Mouse (Mus musculus): ENCODE data around the gene Gm13088. TPM values are rescaled to one million over a fixed set of nuclear protein-coding genes. Genes with fewer than 3 reads are reported as not detected.
"Not testable (repeated sequence)": the region's sequence is repeated elsewhere in the genome, so short reads cannot be mapped to it uniquely, and the experiment has no call there.

Gm13088 gene
- not detected in 2 replicates for polyA plus RNA-seq (2016; fragmentation: Nextera tagmentation; extraction: Ambion mirVana)

DNA sequence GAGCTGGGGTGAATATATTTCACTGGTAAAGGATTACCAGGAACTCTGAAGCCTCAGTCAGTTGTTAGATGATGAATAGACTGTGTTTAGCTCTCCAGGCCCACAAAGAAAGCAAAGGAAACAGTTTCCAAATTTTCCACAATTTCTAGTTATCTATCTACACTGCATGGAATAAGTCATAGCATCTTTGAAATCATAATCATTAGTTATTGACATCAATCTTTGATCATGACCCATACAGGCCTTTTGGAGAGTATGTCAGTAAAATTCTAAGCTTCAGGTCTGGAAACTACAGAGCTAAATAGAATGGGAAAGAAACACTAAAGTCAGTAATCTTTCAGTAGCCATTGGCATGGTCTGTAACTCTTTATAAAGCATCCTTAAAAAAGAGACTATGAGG is at the start of gene Gm13088:
Gm13088 (minus strand) TSS at position 101 of the 400 bp plus-strand sequence.
- H3K36me3 ChIP-seq; H3K27ac ChIP-seq; H3K4me2 ChIP-seq (replicated peaks); H3K27me3 ChIP-seq (replicated peaks); H3K4me1 ChIP-seq; ATAC-seq (ENCODE audit: low FRiP score, low read depth); H3K4me3 ChIP-seq; H3K9ac ChIP-seq: not testable (repeated sequence)
- peaks cover 12% of the 10 kb centered on the region for H3K9me3 ChIP-seq

DNA sequence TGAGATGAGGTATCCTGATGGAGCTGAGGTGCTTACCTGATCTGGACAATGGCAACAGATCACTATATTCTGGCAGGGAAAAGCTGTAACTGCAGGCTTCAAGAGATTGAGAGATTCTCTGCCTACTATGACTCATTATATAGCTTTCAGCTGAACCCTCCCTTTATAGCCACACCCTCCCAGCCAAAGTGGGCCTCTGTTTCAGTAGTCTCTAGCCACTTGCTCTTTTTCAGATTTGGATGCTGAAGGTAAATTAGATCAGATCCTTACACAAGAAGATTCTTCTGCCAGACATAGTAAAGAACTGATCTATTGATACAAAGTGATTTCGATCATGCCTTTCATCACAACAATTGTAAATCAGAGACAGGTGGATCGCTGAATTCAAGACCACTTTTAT is 45.6 kb upstream of the Gm13088 start, which contains the start of gene Gm13089:
Gm13089 (minus strand) TSS at position 101 of the 400 bp plus-strand sequence.
- no peak for ATAC-seq (ENCODE audit: low FRiP score, low read depth)
- H3K27me3 ChIP-seq (replicated peaks): no peaks in the 10 kb centered on the region
- no peak within 1 kb of the TSS for H3K4me2 ChIP-seq (replicated peaks)
- H3K27ac ChIP-seq: no peak within 1 kb of the TSS
- no peaks in the 10 kb centered on the region for H3K36me3 ChIP-seq
- H3K4me1 ChIP-seq: no peaks in the 10 kb centered on the region
- no peak within 1 kb of the TSS for H3K9ac ChIP-seq
- no peak within 1 kb of the TSS for H3K4me3 ChIP-seq
- H3K9me3 ChIP-seq: peaks cover 27% of the 10 kb centered on the region
- 75% methylated on average over 2 of the region's 2 CpGs for WGBS

DNA sequence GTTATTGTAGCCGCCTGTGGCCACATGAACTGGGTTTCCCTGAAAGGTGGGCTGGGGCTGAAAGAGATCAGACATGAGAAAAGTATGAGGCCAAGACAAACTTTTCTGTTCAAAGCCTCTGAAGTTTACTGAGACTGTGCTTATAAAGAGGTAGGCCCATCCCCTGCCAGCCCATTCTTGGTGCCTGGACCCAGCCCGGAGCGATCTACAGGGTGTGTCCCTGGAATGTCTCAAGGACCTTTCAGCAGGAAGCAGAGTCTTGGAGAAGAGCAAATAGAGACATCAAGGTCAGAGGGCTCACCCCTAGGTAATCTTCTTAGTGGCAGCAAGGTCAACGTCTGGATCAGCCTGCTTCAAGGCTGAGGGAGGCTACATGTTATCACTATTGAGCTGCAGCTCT is 38.9 kb downstream of the Gm13088 start:
- 81% methylated on average over 4 of the region's 4 CpGs for WGBS
- not testable (repeated sequence) for H3K9ac ChIP-seq; H3K4me2 ChIP-seq (replicated peaks); H3K4me3 ChIP-seq; H3K27ac ChIP-seq; H3K4me1 ChIP-seq; ATAC-seq (ENCODE audit: low FRiP score, low read depth); H3K27me3 ChIP-seq (replicated peaks); H3K9me3 ChIP-seq; H3K36me3 ChIP-seq

DNA sequence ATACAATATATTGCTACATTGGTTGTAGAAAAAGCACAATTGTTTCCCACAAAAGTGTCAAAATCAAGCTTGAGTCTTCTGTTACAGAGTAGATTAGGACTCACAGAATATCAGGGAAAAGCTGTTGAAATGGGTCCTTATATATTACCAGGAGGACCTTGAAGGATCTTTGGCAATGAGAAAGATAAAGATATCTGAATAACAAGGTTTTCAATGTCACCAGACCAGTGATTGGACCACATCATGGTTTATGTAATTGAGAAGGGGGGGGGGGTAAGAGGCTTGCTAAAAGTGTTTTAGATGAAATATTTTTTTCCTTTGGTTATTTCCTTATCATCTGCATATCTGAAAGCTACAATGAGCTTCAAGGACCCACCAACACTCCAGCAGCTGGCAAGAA is 42.3 kb downstream of the Gm13088 start, which contains the start of gene Gm13083:
Gm13083 (plus strand) TSS at position 301 of the 400 bp plus-strand sequence.
- not testable (repeated sequence) for H3K4me1 ChIP-seq; H3K4me3 ChIP-seq; H3K36me3 ChIP-seq; ATAC-seq (ENCODE audit: low FRiP score, low read depth); H3K9me3 ChIP-seq; H3K9ac ChIP-seq; H3K27me3 ChIP-seq (replicated peaks); H3K4me2 ChIP-seq (replicated peaks); H3K27ac ChIP-seq

DNA sequence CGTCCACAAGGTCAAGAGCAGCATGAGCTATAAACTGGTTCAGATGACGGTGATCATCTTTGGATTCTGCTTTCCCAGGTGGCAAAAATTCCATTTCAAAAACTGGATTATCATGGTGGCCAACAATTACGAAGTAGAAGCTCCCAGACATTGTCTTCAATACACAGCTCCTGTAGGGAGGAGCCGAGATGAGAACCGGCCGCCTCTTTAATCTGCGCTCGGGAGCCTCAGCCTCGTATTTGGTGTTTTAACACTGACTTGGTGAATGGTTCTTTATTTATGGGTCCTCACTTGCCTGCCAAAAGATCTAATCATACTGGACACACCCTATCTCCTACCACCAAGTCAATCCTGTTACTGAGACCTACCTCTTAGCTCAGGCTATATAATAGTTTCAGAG is 45.1 kb downstream of the Gm13088 start:
- not testable (repeated sequence) for H3K9ac ChIP-seq; H3K27me3 ChIP-seq (replicated peaks); H3K4me2 ChIP-seq (replicated peaks); H3K27ac ChIP-seq; ATAC-seq (ENCODE audit: low FRiP score, low read depth); H3K9me3 ChIP-seq; H3K4me1 ChIP-seq; H3K4me3 ChIP-seq; H3K36me3 ChIP-seq
- WGBS: 89% methylated on average over 9 of the region's 9 CpGs

Other genes with a start within 250 kb of the Gm13088 start
- 21.3 and 23.0 TPM in 2 replicates for gene Pramef8, start 244.8 kb downstream of the Gm13088 start, polyA plus RNA-seq (2016; fragmentation: Nextera tagmentation; extraction: Ambion mirVana)
- gene Oog4, start 206.9 kb downstream of the Gm13088 start, polyA plus RNA-seq (2016; fragmentation: Nextera tagmentation; extraction: Ambion mirVana): not detected in 2 replicates
- not detected in 2 replicates for gene Gm13043, start 145.9 kb downstream of the Gm13088 start, polyA plus RNA-seq (2016; fragmentation: Nextera tagmentation; extraction: Ambion mirVana)
- not detected in 2 replicates for gene Gm13040, start 121.3 kb downstream of the Gm13088 start, polyA plus RNA-seq (2016; fragmentation: Nextera tagmentation; extraction: Ambion mirVana)
- not detected in 2 replicates for gene BC080695, start 105.5 kb downstream of the Gm13088 start, polyA plus RNA-seq (2016; fragmentation: Nextera tagmentation; extraction: Ambion mirVana)
- not detected in 2 replicates for gene Gm13057, start 105.5 kb downstream of the Gm13088 start, polyA plus RNA-seq (2016; fragmentation: Nextera tagmentation; extraction: Ambion mirVana)
- not detected in 2 replicates for gene Gm13083, start 42.2 kb downstream of the Gm13088 start, polyA plus RNA-seq (2016; fragmentation: Nextera tagmentation; extraction: Ambion mirVana)
- not detected in 2 replicates for gene Gm13089, start 45.5 kb upstream of the Gm13088 start, polyA plus RNA-seq (2016; fragmentation: Nextera tagmentation; extraction: Ambion mirVana)
- not detected in 2 replicates for gene Gm13078, start 62.2 kb upstream of the Gm13088 start, polyA plus RNA-seq (2016; fragmentation: Nextera tagmentation; extraction: Ambion mirVana)
- not detected in 2 replicates for gene Gm13023, start 132.1 kb upstream of the Gm13088 start, polyA plus RNA-seq (2016; fragmentation: Nextera tagmentation; extraction: Ambion mirVana)
- not detected in 2 replicates for gene Gm13084, start 158.8 kb upstream of the Gm13088 start, polyA plus RNA-seq (2016; fragmentation: Nextera tagmentation; extraction: Ambion mirVana)
- gene Gm13103, start 189.3 kb upstream of the Gm13088 start, polyA plus RNA-seq (2016; fragmentation: Nextera tagmentation; extraction: Ambion mirVana): not detected in 2 replicates
- not detected in 2 replicates for gene Pramef6, start 243.1 kb upstream of the Gm13088 start, polyA plus RNA-seq (2016; fragmentation: Nextera tagmentation; extraction: Ambion mirVana)